Mouse (Mus musculus): Measurements from ENCODE around the gene Pcmt1. TPM values are rescaled to one million over a fixed set of nuclear protein-coding genes. Genes with fewer than 3 reads are reported as not detected.

The Pcmt1 gene
- polyA plus RNA-seq, 2 experiments, result 41.6 to 95.4 TPM

DNA sequence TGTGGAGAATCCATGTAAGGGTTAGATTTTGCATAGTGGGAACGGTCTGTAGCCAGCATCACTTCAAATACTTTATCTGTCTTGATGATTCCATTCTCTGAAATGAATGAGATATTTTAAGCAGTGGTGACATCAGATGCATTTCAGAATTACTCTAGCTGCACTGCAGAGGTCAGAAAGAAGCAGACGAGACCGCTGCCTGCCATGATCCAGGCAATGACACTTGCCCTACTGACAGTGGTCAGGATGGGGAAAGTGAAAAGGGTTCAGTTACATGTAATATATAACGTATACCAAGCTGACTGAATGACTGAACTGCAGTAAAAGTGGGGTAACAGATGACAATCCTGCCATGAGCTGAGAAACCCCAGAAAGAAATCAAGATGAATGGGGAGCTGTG lies 31.9 kb downstream of the Pcmt1 start:
- H3K9ac ChIP-seq (replicated peaks), result no peak overlapping the region
- no peak overlapping the region for H3K4me2 ChIP-seq (ENCODE audit: low read depth)
- H3K4me3 ChIP-seq (ENCODE audit: insufficient read depth in 1 of 2, low read depth in 2 of 2, low read length in 2 of 2), result no peak overlapping the region
- no peaks in the 10 kb centered on the region for H3K4me1 ChIP-seq (replicated peaks; ENCODE audit: control insufficient read depth in 2 of 2, insufficient read depth in 2 of 2, low read length in 1 of 2)
- no peak overlapping the region for H3K27ac ChIP-seq
- WGBS (ENCODE audit: insufficient replicate concordance), result 86% methylated on average over 4 of the region's 4 CpGs
- ATAC-seq (ENCODE audit: insufficient read depth) (no peak), DNase-seq (ENCODE audit: low read depth in 3 of 3, low spot score in 3 of 3) (no peak)
- no peaks in the 10 kb centered on the region for H3K27me3 ChIP-seq (ENCODE audit: control insufficient read depth, insufficient read depth, low read length)
- H3K9me3 ChIP-seq (ENCODE audit: control insufficient read depth, low read length), result no peaks in the 10 kb centered on the region
- TF ChIP-seq CTCF (IDR thresholded peaks at IDR 0.05; ENCODE audit: low read depth), result no peak
- TF ChIP-seq EP300 (IDR thresholded peaks at IDR 0.05; ENCODE audit: low read depth), result no peak
- peaks cover 34% of the 10 kb centered on the region for H3K36me3 ChIP-seq (replicated peaks; ENCODE audit: control insufficient read depth, insufficient read depth, low read depth)

DNA sequence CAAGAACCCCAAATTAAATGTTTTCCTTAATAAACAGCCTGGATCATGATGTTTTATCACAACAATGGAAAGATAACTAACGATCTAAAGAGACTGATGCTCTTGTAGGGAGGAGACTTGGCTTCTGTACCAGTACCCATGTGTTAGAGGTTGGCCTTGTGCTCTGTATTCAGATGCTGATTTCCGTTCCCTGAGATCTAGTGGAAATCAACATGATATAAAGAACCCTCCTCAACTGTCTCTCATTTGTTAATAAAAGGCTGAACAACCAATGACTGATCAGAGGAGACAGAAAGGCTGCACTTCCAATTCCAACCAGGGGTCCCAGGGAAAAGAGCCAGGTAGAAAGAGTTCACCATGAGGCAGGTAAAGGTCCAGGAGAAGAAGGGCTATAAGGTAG lies 35.0 kb downstream of the Pcmt1 start:
- no peak overlapping the region for H3K4me3 ChIP-seq (ENCODE audit: insufficient read depth in 1 of 2, low read depth in 2 of 2, low read length in 2 of 2)
- no peaks in the 10 kb centered on the region for H3K9me3 ChIP-seq (ENCODE audit: control insufficient read depth, low read length)
- no peak for ATAC-seq (ENCODE audit: insufficient read depth)
- no peaks in the 10 kb centered on the region for H3K4me1 ChIP-seq (replicated peaks; ENCODE audit: control insufficient read depth in 2 of 2, insufficient read depth in 2 of 2, low read length in 1 of 2)
- WGBS (ENCODE audit: insufficient replicate concordance), result 79% methylated on average over 2 of the region's 2 CpGs
- no peak overlapping the region for H3K27ac ChIP-seq
- H3K36me3 ChIP-seq (replicated peaks; ENCODE audit: control insufficient read depth, insufficient read depth, low read depth), result peaks cover 57% of the 10 kb centered on the region
- no peak for TF ChIP-seq EP300 (IDR thresholded peaks at IDR 0.05; ENCODE audit: low read depth)
- TF ChIP-seq CTCF (IDR thresholded peaks at IDR 0.05; ENCODE audit: low read depth), result no peak
- DNase-seq (ENCODE audit: low read depth in 3 of 3, low spot score in 3 of 3), result no peak
- H3K9ac ChIP-seq (replicated peaks), result no peak overlapping the region
- H3K4me2 ChIP-seq (ENCODE audit: low read depth), result no peak overlapping the region
- no peaks in the 10 kb centered on the region for H3K27me3 ChIP-seq (ENCODE audit: control insufficient read depth, insufficient read depth, low read length)

DNA sequence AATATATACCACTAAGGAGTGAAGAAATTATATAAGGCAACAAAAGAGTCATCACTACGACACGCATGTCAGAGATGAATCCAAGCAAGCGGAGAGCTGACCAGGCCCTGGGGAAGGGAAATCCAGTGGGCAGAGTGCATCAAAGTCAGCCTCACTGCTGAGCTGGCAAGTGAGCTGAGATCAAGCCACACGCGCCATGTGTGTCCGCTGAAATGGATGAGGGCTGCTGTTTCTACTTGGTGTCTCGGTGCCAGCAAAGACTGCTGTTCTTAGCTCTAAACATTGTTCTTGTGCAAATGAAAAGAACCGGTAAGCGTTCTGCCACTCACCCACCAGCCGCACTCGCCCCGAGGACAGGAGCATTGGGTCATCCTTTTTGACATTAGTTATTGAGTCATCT lies 40.6 kb downstream of the Pcmt1 start:
- H3K36me3 ChIP-seq (replicated peaks; ENCODE audit: control insufficient read depth, insufficient read depth, low read depth), result peaks cover 63% of the 10 kb centered on the region

DNA sequence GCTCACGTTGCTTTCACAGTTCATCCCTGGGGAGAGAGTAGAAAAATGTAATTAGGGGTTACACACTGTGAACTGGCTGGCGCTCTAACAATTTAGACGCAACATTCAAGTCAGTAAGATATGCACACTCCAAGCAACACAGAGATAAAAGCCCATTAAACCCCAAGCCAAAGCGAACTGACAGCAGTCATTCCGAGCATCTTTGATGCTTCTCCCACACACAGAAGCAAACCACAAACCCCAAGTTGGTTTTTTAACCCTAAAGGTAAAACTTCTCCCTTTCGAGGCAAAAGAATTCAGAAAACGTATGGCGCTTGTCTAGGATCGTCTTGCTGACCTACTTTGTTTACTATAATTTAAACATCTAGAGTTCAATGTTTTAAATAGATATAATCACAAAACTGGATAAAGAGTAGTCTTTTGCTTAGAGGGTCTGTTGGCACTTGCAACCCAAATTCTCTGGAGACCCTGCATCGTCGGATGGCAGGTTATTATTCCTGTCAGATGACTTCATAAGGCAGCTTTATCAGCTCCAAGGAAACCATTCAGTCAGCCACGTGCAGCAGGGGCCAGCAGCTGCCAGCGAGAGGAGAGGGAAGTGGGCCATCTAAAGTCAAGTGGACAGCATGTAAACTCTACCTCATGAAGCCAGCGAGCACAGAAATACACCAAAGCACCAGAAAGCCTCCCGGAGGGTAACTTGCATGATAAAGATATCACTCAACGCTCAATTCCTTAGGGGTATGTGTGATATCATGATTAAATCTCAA lies 49.8 kb downstream of the Pcmt1 start:
- no peak for DNase-seq (ENCODE audit: low read depth in 3 of 3, low spot score in 3 of 3)
- H3K27me3 ChIP-seq (ENCODE audit: control insufficient read depth, insufficient read depth, low read length), result no peaks in the 10 kb centered on the region
- no peak overlapping the region for H3K27ac ChIP-seq
- no peak overlapping the region for H3K4me2 ChIP-seq (ENCODE audit: low read depth)
- no peak overlapping the region for H3K4me3 ChIP-seq (ENCODE audit: insufficient read depth in 1 of 2, low read depth in 2 of 2, low read length in 2 of 2)
- H3K9ac ChIP-seq (replicated peaks), result no peak overlapping the region
- H3K4me1 ChIP-seq (replicated peaks; ENCODE audit: control insufficient read depth in 2 of 2, insufficient read depth in 2 of 2, low read length in 1 of 2), result no peaks in the 10 kb centered on the region
- H3K9me3 ChIP-seq (ENCODE audit: control insufficient read depth, low read length), result no peaks in the 10 kb centered on the region
- ATAC-seq (ENCODE audit: insufficient read depth), result no peak
- 77% methylated on average over 16 of the region's 16 CpGs for WGBS (ENCODE audit: insufficient replicate concordance)
- H3K36me3 ChIP-seq (replicated peaks; ENCODE audit: control insufficient read depth, insufficient read depth, low read depth), result peaks cover 15% of the 10 kb centered on the region
- TF ChIP-seq EP300 (IDR thresholded peaks at IDR 0.05; ENCODE audit: low read depth) (no peak), CTCF (IDR thresholded peaks at IDR 0.05; ENCODE audit: low read depth) (no peak)

More for the DNA sequence above, 40.6 kb downstream of the Pcmt1 start:
- no peak overlapping the region for H3K9ac ChIP-seq (replicated peaks)
- H3K4me1 ChIP-seq (replicated peaks; ENCODE audit: control insufficient read depth in 2 of 2, insufficient read depth in 2 of 2, low read length in 1 of 2), result no peaks in the 10 kb centered on the region
- H3K9me3 ChIP-seq (ENCODE audit: control insufficient read depth, low read length), result no peaks in the 10 kb centered on the region
- H3K27me3 ChIP-seq (ENCODE audit: control insufficient read depth, insufficient read depth, low read length), result no peaks in the 10 kb centered on the region
- TF ChIP-seq CTCF (IDR thresholded peaks at IDR 0.05; ENCODE audit: low read depth) (no peak), EP300 (IDR thresholded peaks at IDR 0.05; ENCODE audit: low read depth) (no peak)
- no peak for DNase-seq (ENCODE audit: low read depth in 3 of 3, low spot score in 3 of 3)
- no peak overlapping the region for H3K4me3 ChIP-seq (ENCODE audit: insufficient read depth in 1 of 2, low read depth in 2 of 2, low read length in 2 of 2)
- H3K27ac ChIP-seq, result no peak overlapping the region
- ATAC-seq (ENCODE audit: insufficient read depth), result no peak
- WGBS (ENCODE audit: insufficient replicate concordance), result 93% methylated on average over 12 of the region's 12 CpGs
- H3K4me2 ChIP-seq (ENCODE audit: low read depth), result no peak overlapping the region

DNA sequence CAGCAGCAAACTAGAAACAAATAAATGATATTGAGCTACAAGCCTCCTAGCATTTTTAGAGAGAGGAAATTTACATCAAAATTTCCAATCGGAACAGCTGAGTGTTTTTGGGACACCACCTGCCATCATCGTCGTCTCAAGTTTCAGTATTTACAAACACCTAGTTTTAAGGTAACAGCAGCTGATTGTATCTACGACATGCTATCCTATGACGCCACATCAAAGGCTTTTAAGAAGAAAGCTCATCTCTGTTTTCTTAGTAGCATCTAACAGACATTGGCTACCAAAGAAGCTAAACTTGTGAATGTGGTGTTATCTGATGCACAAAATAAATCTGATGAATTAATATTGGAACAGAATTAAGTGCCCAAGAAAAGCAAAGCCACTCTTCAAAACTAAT lies 50.6 kb downstream of the Pcmt1 start:
- Histone ChIP-seq H3K4me2 (ENCODE audit: low read depth) (no peak overlapping the region), H3K4me1 (replicated peaks; ENCODE audit: control insufficient read depth in 2 of 2, insufficient read depth in 2 of 2, low read length in 1 of 2) (no peaks in the 10 kb centered on the region), H3K27me3 (ENCODE audit: control insufficient read depth, insufficient read depth, low read length) (no peaks in the 10 kb centered on the region), H3K9ac (replicated peaks) (no peak overlapping the region), H3K9me3 (ENCODE audit: control insufficient read depth, low read length) (no peaks in the 10 kb centered on the region), H3K36me3 (replicated peaks; ENCODE audit: control insufficient read depth, insufficient read depth, low read depth) (peaks cover 15% of the 10 kb centered on the region), H3K27ac (no peak overlapping the region), H3K4me3 (ENCODE audit: insufficient read depth in 1 of 2, low read depth in 2 of 2, low read length in 2 of 2) (no peak overlapping the region)
- DNase-seq (ENCODE audit: low read depth in 3 of 3, low spot score in 3 of 3), result no peak
- ATAC-seq (ENCODE audit: insufficient read depth), result no peak
- 82% methylated on average over 5 of the region's 5 CpGs for WGBS (ENCODE audit: insufficient replicate concordance)
- TF ChIP-seq EP300 (IDR thresholded peaks at IDR 0.05; ENCODE audit: low read depth) (no peak), CTCF (IDR thresholded peaks at IDR 0.05; ENCODE audit: low read depth) (no peak)
